Mouse (Mus musculus) MEL (cell line): ENCODE measurements around the gene Med12l. TPM values are rescaled to one million over a fixed set of nuclear protein-coding genes. Genes with fewer than 3 reads are reported as not detected.

Source experiments
- DNase-seq: peaks from one replicate; pipeline ENCODE4 v3.0.0; 2011; ENCODE audit warnings: low read depth, low spot score
- H3K27ac ChIP-seq: 2 replicates; pipeline ENCODE4 v1.5.1; 2012; ENCODE audit warnings: low read depth, mild to moderate bottlenecking, control low read depth, low read length, moderate library complexity; ENCODE audit not compliant: control insufficient read depth
- H3K27me3 ChIP-seq, 2 experiments: fragments of 150-350 bp in 1 of 2; sonication (generic) in 1 of 2; 2 replicates each; pipeline ENCODE4 v1.6.1; 2012; ENCODE audit warnings: low read length in 2 of 2, mild to moderate bottlenecking in 2 of 2, improper control_type of control experiment in 1 of 2, moderate library complexity in 1 of 2; ENCODE audit not compliant: insufficient read depth in 2 of 2, control insufficient read depth in 1 of 2
- H3K36me3 ChIP-seq, 2 experiments: 2 replicates each; pipeline ENCODE4 v1.6.1; 2012 to 2014; ENCODE audit warnings: low read length in 2 of 2, improper control_type of control experiment in 1 of 2, inconsistent platforms in 1 of 2, mild to moderate bottlenecking in 1 of 2; ENCODE audit not compliant: insufficient read depth in 2 of 2, control insufficient read depth in 1 of 2
- H3K4me1 ChIP-seq, 2 experiments: fragments of 150-350 bp in 1 of 2; sonication (generic) in 1 of 2; 2 replicates each; pipeline ENCODE4 v1.6.1; 2012; ENCODE audit warnings: low read length in 2 of 2, improper control_type of control experiment in 1 of 2, mild to moderate bottlenecking in 1 of 2; ENCODE audit not compliant: insufficient read depth in 2 of 2, control insufficient read depth in 1 of 2
- H3K4me3 ChIP-seq, 2 experiments: fragments of 150-350 bp in 1 of 2; sonication (generic) in 1 of 2; 2 replicates each; pipeline ENCODE4 v1.5.1; 2012; ENCODE audit warnings: low read depth in 2 of 2, low read length in 2 of 2, mild to moderate bottlenecking in 2 of 2, moderate library complexity in 2 of 2, control low read depth in 1 of 2, improper control_type of control experiment in 1 of 2; ENCODE audit not compliant: control insufficient read depth in 1 of 2, insufficient read depth in 1 of 2
- H3K79me2 ChIP-seq: 2 replicates; pipeline ENCODE4 v1.6.1; 2012; ENCODE audit warnings: mild to moderate bottlenecking, low read length, moderate library complexity; ENCODE audit not compliant: control insufficient read depth, poor library complexity, insufficient read depth
- H3K9ac ChIP-seq: 2 replicates; pipeline ENCODE4 v1.6.1; 2012; ENCODE audit warnings: low read depth, mild to moderate bottlenecking, control low read depth, low read length, moderate library complexity; ENCODE audit not compliant: control insufficient read depth, poor library complexity, severe bottlenecking
- H3K9me3 ChIP-seq: fragments of 150-350 bp; sonication (generic); replicated peaks from 2 replicates; pipeline ENCODE4 v1.6.1; 2012; ENCODE audit warnings: mild to moderate bottlenecking, low read length, improper control_type of control experiment, moderate library complexity; ENCODE audit not compliant: insufficient read depth
- CHD2 ChIP-seq: IDR thresholded peaks from 2 replicates; pipeline ENCODE4 v1.6.1; 2011; ENCODE audit warnings: low read length, improper control_type of control experiment
- E2F4 ChIP-seq: IDR thresholded peaks from 2 replicates; pipeline ENCODE4 v1.6.1; 2011; ENCODE audit warnings: low read depth, low read length, improper control_type of control experiment, borderline replicate concordance
- GATA1 ChIP-seq: IDR thresholded peaks from 2 replicates; pipeline ENCODE4 v1.6.1; 2011; ENCODE audit warnings: low read depth, low read length, improper control_type of control experiment
- JUND ChIP-seq: IDR thresholded peaks from 2 replicates; pipeline ENCODE4 v1.6.1; 2011; ENCODE audit warnings: low read depth, mild to moderate bottlenecking, improper control_type of control experiment, low read length
- KAT2A ChIP-seq: conservative IDR thresholded peaks from 2 replicates; pipeline ENCODE4 v1.6.1; 2012; ENCODE audit warnings: low read depth, low read length, improper control_type of control experiment, inconsistent platforms
- MEF2A ChIP-seq: IDR thresholded peaks from 2 replicates; pipeline ENCODE4 v1.6.1; 2014; ENCODE audit warnings: low read depth, mild to moderate bottlenecking, inconsistent platforms, low read length, improper control_type of control experiment; ENCODE audit not compliant: poor library complexity, insufficient replicate concordance, severe bottlenecking; ENCODE audit errors: extremely low read depth
- MXI1 ChIP-seq: IDR thresholded peaks from 2 replicates; pipeline ENCODE4 v1.6.1; 2011; ENCODE audit warnings: mild to moderate bottlenecking, low read depth, low read length, improper control_type of control experiment
- MYB ChIP-seq: IDR thresholded peaks from 2 replicates; pipeline ENCODE4 v1.6.1; 2011; ENCODE audit warnings: mild to moderate bottlenecking, low read depth, low read length, improper control_type of control experiment
- MYC ChIP-seq: IDR thresholded peaks from 2 replicates; pipeline ENCODE4 v1.6.1; 2011; ENCODE audit warnings: low read depth, mild to moderate bottlenecking, low read length, improper control_type of control experiment, moderate library complexity
- NRF1 ChIP-seq: IDR thresholded peaks from 2 replicates; pipeline ENCODE4 v1.6.1; 2014; ENCODE audit warnings: low read depth, mild to moderate bottlenecking, inconsistent platforms, low read length, improper control_type of control experiment, moderate library complexity; ENCODE audit not compliant: poor library complexity, insufficient read depth, severe bottlenecking
- POLR2AphosphoS2 ChIP-seq: IDR thresholded peaks from 2 replicates; pipeline ENCODE4 v1.6.1; 2011; ENCODE audit warnings: low read length, improper control_type of control experiment
- POLR2AphosphoS5 ChIP-seq: IDR thresholded peaks from 2 replicates; pipeline ENCODE4 v1.6.1; 2012; ENCODE audit warnings: low read depth, borderline replicate concordance, mild to moderate bottlenecking, inconsistent platforms, low read length, moderate library complexity, mixed read lengths
- SIN3A ChIP-seq: IDR thresholded peaks from 2 replicates; pipeline ENCODE4 v1.6.1; 2012; ENCODE audit warnings: low read length, improper control_type of control experiment, inconsistent platforms
- USF1 ChIP-seq: IDR thresholded peaks from 2 replicates; pipeline ENCODE4 v1.6.1; 2014; ENCODE audit warnings: low read depth, mild to moderate bottlenecking, inconsistent platforms, low read length, improper control_type of control experiment, moderate library complexity
- ZC3H11A ChIP-seq: IDR thresholded peaks from 2 replicates; pipeline ENCODE4 v1.6.1; 2012; ENCODE audit warnings: low read depth, mild to moderate bottlenecking, inconsistent platforms, low read length, improper control_type of control experiment
- polyA plus RNA-seq, 2 experiments: library from polyadenylated mRNA; stranded (reverse) in 1 of 2; unstranded in 1 of 2; fragments of >175 nt in 1 of 2; fragments of >200 nt in 1 of 2; gene quantifications; 2 replicates each; pipeline versions ENCODE4 v1.2.1 to v1.2.4; 2012; ENCODE audit warnings: low replicate concordance in 2 of 2, low read depth in 1 of 2; ENCODE audit not compliant: insufficient read length in 2 of 2, insufficient read depth in 1 of 2, missing spikeins in 1 of 2
- total RNA-seq: library from RNA; depleted of rRNA; stranded (reverse); fragments of 300-350 nt; gene quantifications from 2 replicates; pipeline ENCODE4 v1.2.3, GENCODE M21; 2012

Gene Med12l
- total and polyA plus RNA-seq, 3 experiments: 0.03 TPM; not detected in 2

DNA sequence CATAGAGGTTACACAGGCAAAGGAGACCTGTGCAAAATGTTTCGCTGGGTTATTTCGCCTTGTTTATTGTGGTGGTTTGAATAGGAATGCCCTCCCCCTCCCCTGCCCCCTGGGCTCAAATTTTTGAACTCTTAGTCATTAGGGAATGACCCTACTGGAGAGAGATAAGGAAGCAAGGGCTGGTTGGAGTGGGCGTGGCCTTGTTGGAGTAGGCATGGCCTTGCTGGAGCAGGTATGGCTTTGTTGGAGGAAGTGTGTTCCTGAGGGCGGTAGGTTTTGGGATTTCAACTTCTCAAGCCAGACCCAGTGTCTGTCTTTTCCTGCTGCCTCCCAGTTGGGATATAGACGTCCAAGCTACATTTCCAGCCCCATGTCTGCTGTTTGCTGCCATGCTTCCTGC lies 1.9 kb upstream of the Med12l start:
- Histone ChIP-seq H3K36me3 (no peaks in the 10 kb centered on the region), H3K27me3 (no peaks in the 10 kb centered on the region), H3K9ac (no peak overlapping the region), H3K4me1 (no peaks in the 10 kb centered on the region), H3K4me3 (no peak overlapping the region), H3K27ac (no peak overlapping the region), H3K9me3 (no peaks in the 10 kb centered on the region), H3K79me2 (no peaks in the 10 kb centered on the region)
- DNase-seq: no peak
- no peak for TF ChIP-seq JUND
- TF ChIP-seq USF1: no peak

GRCm38 (mm10) chr3:59005996-59006730 lies 538 bp downstream of the Med12l start:
- Histone ChIP-seq H3K27ac (no peak overlapping the region), H3K27me3 (no peaks in the 10 kb centered on the region), H3K36me3 (no peaks in the 10 kb centered on the region), H3K4me1 (no peaks in the 10 kb centered on the region), H3K79me2 (no peaks in the 10 kb centered on the region), H3K9me3 (no peaks in the 10 kb centered on the region), H3K4me3 (no peak overlapping the region), H3K9ac (no peak overlapping the region)
- DNase-seq: no peak
- TF ChIP-seq JUND: no peak
- no peak for TF ChIP-seq MYC
- no peak for TF ChIP-seq ZC3H11A
- TF ChIP-seq GATA1: no peak
- no peak for TF ChIP-seq USF1
- no peak for TF ChIP-seq POLR2AphosphoS2
- no peak for TF ChIP-seq E2F4
- no peak for TF ChIP-seq KAT2A
- TF ChIP-seq CHD2: no peak
- TF ChIP-seq POLR2AphosphoS5: no peak
- no peak for TF ChIP-seq NRF1
- no peak for TF ChIP-seq MXI1
- TF ChIP-seq MYB: no peak
- no peak for TF ChIP-seq MEF2A
- no peak for TF ChIP-seq SIN3A
